Mouse (Mus musculus) ES-Bruce4 (cell line): Measurements from ENCODE around the gene C1ra.

ENCODE experiments used
- CTCF ChIP-seq: IDR thresholded peaks from one replicate; pipeline ENCODE4 v1.8.1; 2011; ENCODE audit warnings: low read depth, low read length
- POLR2A ChIP-seq: IDR thresholded peaks from one replicate; pipeline ENCODE4 v1.8.1; 2011; ENCODE audit warnings: low read length; ENCODE audit not compliant: insufficient read depth

GRCm38 (mm10) chr6:124484851-124485250 lies 27.4 kb upstream of the C1ra start:
- TF ChIP-seq CTCF, result no peak
- TF ChIP-seq POLR2A, result no peak
